Comparison of ENCODE assay signal across 12 mouse cellular contexts in genomic region chr12:104761411-104761810, GRCm38 (mm10).
"Had no signal": no experiment of that assay in that cellular context is flagged by ENCODE, and none has a peak within 500 bp of the region (broad histone marks: within the 10 kb centered on the region; RNA-seq: fewer than 3 reads in every experiment).

No protein-coding gene starts in this region.

- H3K27me3 ChIP-seq: liver, embryonic 15.5 days; midbrain, embryonic 12.5 days had no signal

- H3K36me3 ChIP-seq: limb, embryonic 10.5 days; liver, embryonic 15.5 days; midbrain, embryonic 12.5 days had no signal

- DNase-seq: kidney, adult 18-20 months; kidney, postnatal 10 days; kidney, postnatal 4 days; lung, adult 2 months; right cerebral cortex, postnatal 14 days; thymus, adult 2 months; thymus, postnatal 4 days had no signal

- H3K4me1 ChIP-seq: liver, embryonic 15.5 days had no signal

- H3K4me3 ChIP-seq: layer of hippocampus, adult 2 months; limb, embryonic 10.5 days; liver, embryonic 15.5 days; megakaryocyte, embryonic 14.5 days; midbrain, embryonic 12.5 days had no signal

- H3K9me3 ChIP-seq: limb, embryonic 10.5 days; liver, embryonic 15.5 days; midbrain, embryonic 12.5 days had no signal
